Mouse (Mus musculus) gastrocnemius, postnatal 4 days (tissue): Measurements from ENCODE around the gene Tmem179b. TPM values are rescaled to one million over a fixed set of nuclear protein-coding genes. Genes with fewer than 3 reads are reported as not detected.

ENCODE experiments used
- DNase-seq, 2 experiments: peaks; one replicate each; pipeline ENCODE4 v3.0.0; 2021 to 2022; ENCODE audit warnings: low spot score in 2 of 2, mixed read lengths in 2 of 2
- long read RNA-seq, 2 experiments: library from polyadenylated mRNA; stranded (forward); transcript quantifications; one replicate each; pipeline ENCODE4 v2.0.0; 2021
- total RNA-seq, 2 experiments: library from RNA; stranded (reverse); gene quantifications; 2 replicates each; pipeline ENCODE4 v1.2.3; 2021

Tmem179b gene
- total RNA-seq, result 10 to 100 TPM; 19.3 to 21.9 TPM
- long read RNA-seq, experiment 1, transcript Tmem179b-201 (5 exons, 818 nt), result major isoform, 5 of 15 reads
- long read RNA-seq, experiment 1, partial matches to known transcripts, result 0 of 15 reads
- long read RNA-seq, experiment 1, other reads (novel, unspliced or antisense), result 6 of 15 reads
- long read RNA-seq, experiment 2, transcript Tmem179b-201 (5 exons, 818 nt), result major isoform, 5 of 12 reads
- long read RNA-seq, experiment 2, partial matches to known transcripts, result 1 of 12 reads
- long read RNA-seq, experiment 2, other reads (novel, unspliced or antisense), result 3 of 12 reads

DNA sequence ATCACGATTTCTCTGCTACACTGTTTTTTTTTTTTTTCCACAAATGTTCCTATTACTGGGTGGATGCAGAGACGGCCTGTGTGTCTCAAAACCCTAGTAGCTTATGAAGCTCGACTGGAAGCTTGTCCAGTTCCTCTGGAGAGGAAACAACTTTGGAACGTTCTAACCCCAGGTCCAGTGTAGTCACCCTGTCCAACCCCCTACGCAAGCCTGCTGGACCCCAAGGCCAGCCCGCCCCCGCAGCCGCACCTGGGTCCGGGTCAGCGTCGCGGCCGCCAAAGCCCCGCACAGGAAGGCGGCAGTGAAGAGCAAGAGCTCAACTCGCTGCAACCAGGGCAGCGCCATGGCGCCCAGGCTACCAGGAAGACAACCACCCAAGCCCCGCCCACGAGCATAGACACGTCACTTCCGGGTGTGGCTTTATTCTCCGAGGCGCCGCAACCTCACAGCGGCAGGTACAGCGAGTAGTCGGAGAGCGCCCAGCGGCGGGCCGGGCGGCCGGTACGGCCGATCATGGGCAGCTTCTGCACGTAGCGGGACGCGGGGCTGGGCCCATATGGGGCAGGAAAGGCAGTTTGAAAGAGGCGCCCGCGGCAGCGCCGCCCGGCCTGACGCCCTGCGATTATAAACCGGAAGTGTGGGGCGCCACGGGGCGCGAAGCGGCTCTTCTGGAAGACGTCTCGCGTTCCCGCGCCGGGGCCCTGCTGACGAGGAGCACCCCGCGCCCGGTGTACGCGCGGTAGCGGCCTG is at the start of gene Tmem179b:
Tmem179b (minus strand) TSS at position 382 of the 750 bp plus-strand sequence.
- peak; percentile 91 to 97 for DNase-seq

DNA sequence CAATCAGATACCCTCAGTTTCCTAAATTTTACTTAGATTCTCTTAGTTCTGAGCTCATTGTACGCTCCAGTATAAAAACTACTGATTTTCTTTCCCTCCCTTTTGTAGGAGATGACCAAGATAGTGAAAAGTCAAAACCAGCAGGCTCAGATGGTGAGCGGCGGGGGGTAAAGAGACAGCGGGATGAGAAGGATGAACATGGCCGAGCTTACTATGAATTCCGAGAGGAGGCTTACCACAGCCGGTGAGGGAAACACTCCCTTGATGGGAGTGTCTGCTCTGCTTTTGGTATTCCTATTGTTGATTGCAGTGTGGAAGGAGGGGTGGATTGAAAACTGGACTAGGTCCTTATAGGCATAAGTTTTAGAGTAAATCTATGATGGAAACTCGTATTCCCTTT is 48.4 kb upstream of the Tmem179b start:
- no peak for DNase-seq

DNA sequence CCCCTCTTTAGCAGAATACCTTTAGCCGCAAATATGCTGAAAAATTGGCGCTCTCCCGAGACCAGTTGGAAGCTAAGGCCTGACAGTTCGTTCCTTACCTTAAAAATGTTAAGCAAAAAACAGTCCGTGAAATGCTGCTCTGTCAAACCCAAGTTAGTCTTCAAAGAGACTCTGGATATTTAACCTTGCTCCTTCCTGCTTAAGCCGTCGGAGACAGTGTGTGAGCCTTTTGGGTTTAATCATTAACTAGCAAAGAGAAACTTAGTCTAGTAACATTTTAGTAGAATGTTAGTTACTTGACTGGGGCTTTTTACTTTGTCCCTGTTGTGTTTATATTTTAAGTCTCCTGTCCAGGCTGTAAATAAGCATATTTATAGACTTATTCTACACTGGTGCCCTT is 46.9 kb upstream of the Tmem179b start:
- no peak for DNase-seq

DNA sequence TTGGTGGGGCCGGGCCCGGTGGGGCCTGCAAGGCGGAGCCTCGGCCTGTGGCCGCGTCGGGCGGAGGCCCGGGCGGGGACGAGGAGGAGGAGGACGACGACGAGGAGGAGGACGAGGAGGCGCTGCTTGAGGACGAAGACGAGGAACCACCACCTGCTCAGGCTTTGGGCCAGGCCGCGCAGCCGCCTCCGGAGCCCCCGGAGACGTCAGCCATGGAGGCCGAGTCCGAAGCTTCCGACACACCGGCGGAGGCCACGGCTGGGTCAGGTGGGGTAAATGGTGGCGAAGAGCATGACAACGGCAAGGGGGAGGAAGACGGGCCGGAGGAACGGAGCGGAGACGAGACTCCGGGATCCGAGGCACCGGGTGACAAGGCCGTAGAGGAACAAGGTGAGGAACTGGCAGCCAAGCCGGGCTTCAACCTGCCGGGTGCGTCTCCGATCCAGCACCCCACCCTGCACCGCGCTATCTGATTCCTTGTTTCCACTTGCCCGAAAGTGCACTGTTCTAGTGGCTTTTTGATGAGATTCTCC is 46.2 kb upstream of the Tmem179b start:
- DNase-seq, result no peak

DNA sequence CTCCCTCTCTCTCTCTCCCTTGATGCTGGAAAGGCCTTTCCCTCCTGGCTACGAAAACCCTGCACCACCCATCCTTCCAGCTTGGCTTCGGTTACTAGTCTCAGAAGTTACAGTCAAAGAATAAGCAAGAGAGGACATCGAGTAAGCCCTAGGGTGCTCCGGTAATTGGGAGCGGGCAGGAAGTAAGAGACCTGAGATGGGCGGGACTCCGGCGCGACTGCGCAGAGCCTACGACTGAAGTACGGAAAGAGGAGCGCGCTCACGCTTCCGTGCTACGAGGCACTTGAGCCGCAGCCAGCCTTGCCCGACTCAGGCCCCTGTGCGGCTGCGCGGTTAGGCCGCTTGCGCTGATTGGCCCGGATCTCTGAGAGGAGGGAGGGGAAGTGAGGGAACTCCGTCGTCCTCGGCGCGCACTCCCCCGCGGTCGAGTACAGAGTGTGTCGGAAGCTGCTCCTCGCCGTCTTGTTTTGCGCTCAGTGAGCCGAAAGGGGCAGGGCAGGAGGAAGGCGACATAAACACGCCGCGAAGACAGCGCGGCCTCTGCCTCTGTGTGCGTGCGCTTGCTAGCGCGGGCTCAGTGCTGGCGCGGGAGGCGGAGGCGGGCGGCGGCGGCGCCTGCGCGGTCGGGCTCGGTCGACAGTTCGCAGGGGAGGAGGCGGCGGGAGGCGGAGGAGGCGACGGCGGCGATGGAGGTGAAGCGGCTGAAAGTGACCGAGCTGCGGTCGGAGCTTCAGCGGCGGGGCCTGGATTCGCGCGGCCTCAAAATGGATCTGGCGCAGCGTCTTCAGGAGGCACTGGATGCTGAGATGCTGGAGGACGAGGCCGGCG is 45.5 kb upstream of the Tmem179b start, which contains the start of gene Hnrnpul2:
Hnrnpul2 (plus strand) TSS at position 415 of the 828 bp plus-strand sequence.
- DNase-seq, result peak; percentile 96 to 99

DNA sequence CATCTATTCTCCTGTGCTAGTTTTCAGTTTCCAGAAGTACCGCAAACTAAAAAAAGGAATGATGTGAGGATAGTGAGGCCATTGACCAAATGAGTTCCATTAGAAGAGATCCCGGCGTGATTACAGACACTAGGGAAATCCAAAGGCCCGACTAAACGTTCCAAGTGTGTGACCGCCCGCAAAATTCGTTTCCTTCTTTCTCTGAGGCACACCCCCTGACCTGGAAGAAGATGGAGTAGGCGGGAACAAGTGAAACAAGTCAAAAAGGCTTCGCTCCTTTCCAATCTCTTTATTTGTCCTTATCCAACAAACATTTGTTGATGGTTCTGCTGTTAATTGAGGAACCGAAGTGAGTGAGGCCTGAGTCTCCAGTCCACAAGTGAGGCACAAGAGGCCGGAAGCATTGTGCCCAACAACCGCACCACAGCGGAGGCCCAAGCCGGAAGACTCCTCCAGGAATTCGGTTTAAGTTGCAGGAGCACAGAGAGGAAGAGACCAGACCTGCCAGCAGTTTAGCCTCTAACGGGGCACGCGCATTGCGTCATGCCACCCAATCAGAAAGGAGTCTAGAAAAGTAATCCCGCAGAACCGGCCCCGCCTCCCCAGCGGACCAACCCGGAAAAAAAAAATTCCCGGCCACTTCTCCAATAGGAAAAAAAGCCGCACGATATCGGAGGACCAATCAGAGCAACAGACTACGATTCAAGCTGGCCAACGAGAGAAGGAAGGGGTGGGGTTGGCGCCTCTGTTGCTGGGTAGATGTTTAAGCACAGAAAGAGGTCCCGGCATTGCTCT is 44.7 kb upstream of the Tmem179b start, which contains the start of gene Ttc9c:
Ttc9c (minus strand) TSS at position 533 of the 795 bp plus-strand sequence.
- peak; percentile 86 to 95 for DNase-seq

DNA sequence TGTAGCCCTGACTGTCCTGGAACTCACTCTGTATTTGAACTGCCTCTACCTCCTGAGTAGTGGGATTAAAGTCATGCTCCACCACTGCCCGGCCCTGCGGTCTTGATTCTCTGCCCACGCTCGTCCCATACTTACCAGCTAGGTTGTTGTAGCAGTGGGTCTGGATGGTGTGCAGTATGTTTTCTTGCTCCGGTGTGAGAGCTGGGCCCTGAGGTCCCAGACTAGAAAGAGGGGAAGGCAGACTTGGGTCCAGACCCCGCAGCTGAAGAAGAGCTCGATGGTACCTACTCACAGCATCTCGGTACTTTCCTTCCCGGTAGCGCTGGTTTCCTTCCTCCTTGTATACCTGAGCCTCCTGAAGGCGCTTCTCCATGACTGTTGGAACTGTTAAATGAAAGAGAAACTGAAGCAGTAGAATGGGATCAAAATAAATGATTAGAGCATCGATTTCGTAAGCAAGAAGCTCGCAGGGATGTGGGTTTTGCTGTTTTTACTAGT is 44.1 kb upstream of the Tmem179b start:
- no peak for DNase-seq

DNA sequence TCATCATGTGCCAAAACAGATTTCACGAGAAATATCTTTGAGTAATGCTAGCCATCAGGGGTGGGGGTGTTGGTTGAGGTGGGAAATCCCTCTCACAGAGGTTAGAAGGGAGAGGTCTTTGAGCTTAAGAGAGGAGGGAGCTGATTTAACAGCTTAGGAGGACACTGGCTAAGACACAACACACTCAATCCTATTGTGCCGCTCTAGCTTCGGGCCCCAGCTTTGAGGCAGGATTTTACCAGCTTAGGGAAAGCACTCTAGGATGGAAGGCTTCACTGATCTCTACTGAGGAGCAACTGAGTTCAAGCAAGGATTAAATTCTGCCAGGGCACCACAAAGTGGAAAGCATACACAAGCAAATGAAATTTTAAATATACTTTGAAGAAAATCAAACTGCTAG is 42.7 kb upstream of the Tmem179b start:
- no peak for DNase-seq

DNA sequence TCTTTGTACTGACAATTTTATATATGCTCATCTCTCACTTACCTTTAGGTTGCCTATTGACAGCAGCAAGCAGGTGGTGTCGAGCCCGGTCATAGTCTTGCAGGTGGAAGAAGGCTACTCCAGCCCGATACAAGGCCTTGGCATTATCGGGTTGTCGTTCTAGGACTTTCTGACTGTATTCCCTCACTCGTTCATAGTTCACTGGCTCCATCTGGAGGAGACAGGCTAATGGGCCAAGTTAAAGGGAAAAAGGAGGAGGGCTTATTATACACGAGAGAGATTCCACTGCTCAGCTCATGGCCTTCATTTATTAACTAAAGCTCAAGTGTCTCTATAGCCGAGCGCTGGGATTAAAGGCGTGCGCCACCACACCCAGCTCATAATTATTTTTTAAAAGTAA is 41.5 kb upstream of the Tmem179b start:
- no peak for DNase-seq

DNA sequence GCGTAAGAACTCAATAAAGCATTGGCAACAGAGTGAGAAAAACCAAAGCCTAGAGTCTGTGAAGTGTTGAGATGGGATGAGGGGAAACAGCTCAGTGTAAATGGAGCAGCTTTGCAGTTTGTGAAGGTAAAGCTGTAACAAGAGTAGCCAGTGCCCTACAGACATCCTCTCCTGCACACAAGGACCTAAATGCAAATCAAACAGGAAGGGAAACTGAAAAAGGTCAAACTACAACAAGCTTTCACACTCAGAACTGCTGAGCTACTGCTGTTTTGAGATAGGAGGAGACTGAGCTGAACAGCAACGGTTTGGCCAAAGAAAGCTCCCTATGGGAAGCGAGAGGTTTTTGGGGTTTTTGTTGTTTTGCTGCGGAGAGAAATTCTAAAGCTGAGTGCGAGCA is 32.5 kb upstream of the Tmem179b start:
- no peak for DNase-seq

DNA sequence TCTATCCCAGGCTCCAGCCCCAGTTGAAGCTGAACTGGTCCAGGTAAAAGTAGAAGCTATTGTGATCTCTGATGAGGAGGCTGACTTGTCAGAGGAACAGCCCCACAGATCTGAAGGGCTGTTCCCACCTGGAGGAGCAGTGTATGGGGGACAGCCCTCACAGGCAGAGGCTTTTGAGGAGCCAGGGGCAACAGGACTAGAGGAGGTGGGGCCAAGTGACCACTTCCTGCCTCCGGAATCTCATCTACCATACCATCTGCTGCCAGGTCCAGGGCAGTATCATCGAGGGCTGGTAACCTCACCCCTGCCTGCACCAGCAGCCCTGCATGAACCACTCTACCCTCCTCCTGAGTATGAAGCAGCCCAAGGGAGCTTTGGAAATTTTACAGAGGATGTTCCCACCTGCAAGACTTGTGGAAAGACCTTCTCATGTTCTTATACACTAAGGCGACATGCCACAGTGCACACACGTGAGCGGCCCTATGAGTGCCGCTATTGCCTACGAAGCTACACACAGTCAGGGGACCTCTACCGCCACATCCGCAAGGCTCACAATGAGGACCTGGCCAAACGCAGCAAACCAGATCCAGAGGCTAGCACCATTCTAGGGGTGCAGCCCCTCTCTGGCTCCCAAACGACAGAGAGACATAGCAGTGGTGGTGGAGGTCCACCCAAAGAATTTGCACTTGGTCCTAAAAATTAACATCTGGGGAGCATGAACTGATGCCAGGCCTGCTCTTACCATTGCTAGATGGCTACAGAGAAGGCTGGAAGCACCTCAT is 29.8 kb upstream of the Tmem179b start:
- no peak for DNase-seq

DNA sequence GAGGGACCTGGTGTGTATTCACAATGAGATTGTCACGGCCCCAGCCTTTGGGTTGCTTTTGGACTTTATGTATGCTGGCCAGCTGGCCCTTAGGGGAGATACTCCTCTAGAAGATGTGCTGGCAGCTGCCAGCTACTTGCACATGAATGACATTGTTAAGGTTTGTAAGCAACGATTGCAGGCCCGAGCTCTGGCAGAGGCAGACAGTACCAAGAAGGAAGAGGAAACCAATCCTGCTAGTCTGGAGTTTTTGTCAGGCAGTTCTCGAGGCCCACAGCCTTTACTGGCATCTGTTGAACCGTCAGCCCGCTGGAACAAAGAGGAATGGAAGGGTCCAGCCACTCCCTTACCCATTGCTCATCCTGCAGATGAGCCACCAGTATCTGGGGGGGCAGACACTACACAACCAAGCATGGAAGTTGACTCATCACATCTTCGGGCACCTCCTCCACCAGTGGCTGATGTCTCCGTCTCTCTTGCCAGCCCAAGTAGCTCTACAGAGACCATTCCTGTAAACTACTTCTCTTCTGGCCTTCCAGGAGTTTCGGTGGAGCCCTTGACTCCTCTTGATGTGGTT is 29.0 kb upstream of the Tmem179b start:
- DNase-seq, result no peak

DNA sequence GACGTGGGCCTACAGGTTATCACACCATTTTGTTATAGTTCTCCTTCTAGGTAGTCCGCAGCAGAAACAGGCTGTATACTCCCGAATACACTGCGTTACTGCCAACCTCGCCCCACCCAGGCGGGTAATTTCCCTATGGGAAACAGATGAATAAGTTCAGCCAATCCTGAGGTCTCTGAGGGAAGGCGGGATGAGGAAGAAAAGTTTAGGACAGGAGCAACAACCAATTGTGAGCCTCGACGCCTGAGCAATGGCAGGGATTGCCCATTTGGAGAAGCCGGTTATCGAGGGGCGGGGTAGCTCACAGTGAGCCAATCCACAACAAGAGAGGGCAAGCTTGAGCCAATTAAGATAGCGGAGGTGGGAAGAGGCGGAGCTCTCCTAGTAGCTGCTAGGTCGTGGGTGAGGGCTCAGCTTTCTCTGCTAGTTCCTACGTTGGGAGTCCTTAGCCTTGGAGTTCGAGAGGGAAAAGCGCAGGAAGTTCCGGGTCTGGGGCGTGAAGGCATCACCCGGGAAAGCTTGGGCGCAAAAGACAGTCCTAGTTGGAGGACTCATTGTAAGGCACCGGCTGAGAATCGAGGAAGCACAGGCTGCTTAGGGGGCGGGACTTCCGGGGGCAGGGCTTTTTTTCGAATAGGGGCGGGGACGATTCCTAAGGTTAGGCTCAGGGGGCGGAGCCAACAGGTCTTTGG is 28.0 kb upstream of the Tmem179b start, which contains the start of gene Zbtb3:
Zbtb3 (plus strand) TSS at position 426 of the 692 bp plus-strand sequence.
- DNase-seq, result peak; percentile 72 to 88

DNA sequence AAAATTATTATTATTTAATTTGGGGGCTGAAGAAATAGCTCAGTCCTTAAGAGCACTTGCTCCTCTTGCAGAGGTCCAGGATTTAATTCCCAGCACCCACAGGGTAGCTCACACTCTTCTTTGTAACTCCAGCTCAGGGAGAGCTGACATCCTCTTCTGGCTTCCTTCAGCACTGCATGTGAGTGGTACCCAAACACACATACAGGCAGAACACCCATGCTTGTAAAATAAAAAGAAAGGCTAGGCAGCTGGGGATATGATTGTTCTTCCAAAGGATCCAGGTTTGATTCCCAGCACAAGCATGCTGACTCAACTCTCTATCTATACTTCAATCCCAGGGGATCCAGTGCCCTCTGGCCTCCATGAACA is 24.7 kb upstream of the Tmem179b start:
- no peak for DNase-seq

DNA sequence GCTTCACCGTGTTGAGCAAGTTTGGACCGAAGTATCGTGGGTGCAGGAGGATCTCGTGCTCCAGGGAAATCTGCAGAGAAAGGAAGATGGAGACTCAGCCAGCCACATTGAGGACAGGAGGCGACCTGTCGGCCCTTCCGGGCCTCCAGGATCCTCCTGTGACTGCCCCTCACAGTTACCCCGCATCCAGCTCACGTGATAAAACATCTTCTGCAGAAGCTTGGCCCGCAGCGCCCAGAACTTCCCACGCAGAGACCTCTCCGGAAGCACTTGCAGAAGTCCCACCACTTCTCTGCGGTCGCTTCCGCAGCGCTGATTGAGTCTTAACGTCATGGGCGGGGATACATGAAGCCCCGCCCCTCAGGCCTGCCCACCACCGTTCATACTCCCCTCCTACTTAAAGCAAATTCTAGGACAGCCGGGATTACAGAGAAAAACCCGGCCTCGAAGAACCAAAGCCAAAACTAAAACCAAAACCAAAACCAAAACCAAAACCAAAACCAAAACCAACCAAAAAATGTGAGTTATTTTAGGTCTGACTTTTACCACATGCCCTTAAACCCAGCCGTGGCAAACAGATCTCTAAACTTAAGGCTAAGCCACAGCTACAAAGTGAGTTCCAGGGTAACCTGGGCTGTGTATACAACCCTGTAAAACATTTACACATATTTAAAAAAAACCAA is 24.1 kb upstream of the Tmem179b start, which contains the start of gene Polr2g:
Polr2g (minus strand) TSS at position 314 of the 683 bp plus-strand sequence.
- peak; percentile 79 to 86 for DNase-seq

DNA sequence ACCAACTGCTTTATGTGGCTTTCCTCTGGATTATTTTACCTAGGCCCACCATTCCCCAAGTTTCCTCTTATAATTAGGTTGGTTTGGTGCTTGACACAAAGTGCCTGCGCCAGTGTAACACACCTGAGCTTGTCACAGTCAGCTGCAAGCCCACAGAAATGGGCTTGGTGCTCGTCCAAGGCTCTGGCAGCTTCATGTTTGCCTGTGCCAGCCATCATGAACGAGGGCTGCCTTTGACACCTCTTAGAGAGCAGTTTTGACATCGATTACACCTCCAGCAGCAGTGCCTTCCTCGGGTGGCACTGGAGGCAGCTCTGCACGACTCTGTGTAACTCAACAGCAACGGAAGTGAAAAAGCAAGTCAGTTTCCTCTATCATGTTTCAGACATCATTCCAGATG is 15.9 kb upstream of the Tmem179b start:
- DNase-seq, result no peak

DNA sequence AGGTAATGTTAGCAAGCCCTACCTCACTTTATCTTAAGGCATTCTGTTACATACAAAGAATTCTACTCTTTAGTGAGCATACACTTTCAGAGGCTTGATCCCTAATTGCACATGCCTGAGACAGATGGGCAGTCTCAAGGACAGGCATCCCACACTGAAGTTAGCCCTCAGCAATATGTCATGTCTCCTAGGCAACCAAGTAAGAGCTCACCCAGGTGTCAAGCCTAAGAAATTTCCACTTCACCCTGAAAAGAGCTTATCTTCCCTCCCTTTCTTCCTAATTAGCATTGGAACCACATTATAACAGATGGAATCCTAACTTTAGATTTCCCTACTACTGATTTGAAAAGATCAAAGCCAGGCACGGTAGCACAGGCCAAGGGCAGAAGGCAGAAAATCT is 14.9 kb upstream of the Tmem179b start:
- DNase-seq, result no peak

DNA sequence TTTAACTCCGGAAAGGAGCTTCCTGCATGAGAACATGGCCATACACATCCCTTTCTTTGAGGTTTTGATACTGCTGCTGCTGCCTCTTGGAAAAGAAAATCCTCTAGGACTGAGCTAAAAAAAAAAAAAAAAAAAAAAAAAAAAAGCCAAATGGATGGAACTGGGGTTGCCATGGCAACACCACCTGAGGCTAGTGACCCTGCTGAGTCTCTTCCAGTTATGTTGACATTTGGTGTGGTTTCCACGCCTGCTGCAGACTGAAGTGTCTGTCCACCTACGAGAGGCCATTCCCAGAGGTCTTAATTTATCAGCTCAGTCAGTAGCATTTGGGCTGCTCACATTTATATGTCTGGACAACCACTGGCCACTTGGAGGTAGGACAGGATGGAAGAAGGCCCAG is 14.3 kb upstream of the Tmem179b start:
- DNase-seq, result no peak
